Mouse (Mus musculus): ENCODE measurements at regions not wholly inside any gene's neighbourhood (a gene's known extent, or its start where the extent isn't known, plus 50 kb on each side); places are given as distances from the start of the nearest gene placed in this dataset.
A peak's percentile ranks its signal among the peaks of the same experiment; 100 is the strongest.

DNA sequence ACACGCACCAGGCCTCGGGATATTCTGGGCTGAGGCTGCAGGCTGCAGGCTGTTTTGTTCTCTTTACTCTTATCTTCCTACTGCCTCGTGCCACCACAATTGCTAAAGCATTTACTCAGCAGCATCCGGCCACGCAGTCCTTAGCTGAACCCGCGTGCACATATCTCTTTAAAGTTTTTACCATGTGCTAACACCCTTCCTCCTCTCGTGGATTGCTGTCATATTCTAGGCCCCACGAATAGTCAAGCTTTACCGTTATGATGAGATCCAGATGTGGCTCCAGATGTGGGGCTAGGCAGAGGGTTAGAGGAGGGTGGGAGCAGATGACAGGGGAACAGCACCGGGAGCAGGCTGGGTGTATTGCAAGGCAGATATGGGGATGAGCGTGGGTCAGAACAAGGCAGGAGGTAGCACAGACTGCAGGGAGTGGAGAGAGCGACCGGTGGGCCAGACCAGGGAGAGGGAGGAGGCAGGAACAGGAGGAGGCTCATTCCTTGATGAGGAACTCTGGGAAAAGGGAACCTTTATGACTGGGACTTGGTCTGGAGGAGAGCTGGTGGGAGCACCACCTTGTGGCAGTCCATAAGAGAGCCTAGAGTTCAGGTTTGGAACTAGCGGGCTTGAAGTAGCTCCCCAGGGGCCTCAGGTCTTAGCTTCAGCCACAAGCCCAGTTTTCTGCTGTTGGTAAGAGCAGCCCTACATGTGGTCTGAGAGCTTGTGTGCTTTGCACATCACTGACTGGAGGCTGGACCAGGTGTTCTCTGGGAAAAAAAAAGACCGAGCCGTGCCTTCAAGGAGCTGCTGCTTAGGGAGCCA is 102.1 kb upstream of the Podxl start:
- WGBS, result 56% methylated on average over 17 of the region's 17 CpGs
- Histone ChIP-seq H3K4me1 (peaks cover 10% of the 10 kb centered on the region; the same call in 1 of the 2 replicates), H3K27ac (no peak overlapping the region), H3K36me3 (no peaks in the 10 kb centered on the region), H3K9me3 (no peaks in the 10 kb centered on the region), H3K27me3 (ENCODE audit: insufficient read depth, poor library complexity, severe bottlenecking) (peaks cover 9% of the 10 kb centered on the region), H3K4me3 (no peak overlapping the region)
- DNase-seq (ENCODE audit: low spot score), result no peak

DNA sequence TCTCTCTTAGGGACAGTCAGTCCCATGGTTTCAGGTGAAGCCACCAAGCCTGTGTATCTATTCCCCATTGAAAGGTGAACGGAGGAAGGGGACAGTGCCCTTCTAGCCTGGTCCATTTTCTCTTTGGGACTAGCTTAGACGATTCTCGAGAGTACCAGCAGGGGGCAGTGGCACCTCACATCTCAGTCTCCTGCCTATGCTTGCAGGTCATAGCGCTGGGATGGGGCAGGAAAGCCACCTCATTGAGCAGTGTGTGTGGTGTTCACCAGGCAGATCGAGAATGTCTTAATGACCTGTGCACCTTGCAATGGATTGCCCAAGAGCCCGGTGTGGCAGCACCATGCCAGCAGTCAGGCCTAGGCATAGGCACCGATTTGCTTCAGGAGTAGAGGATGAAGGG is 100.7 kb upstream of the Podxl start:
- 24% methylated on average over 7 of the region's 7 CpGs for WGBS
- no peaks in the 10 kb centered on the region for H3K36me3 ChIP-seq
- no peak overlapping the region for H3K27ac ChIP-seq
- H3K27me3 ChIP-seq (ENCODE audit: insufficient read depth, poor library complexity, severe bottlenecking), result peaks cover 9% of the 10 kb centered on the region
- no peak overlapping the region for H3K4me3 ChIP-seq
- no peaks in the 10 kb centered on the region for H3K9me3 ChIP-seq
- H3K4me1 ChIP-seq, result peaks cover 10% of the 10 kb centered on the region; the same call in 1 of the 2 replicates
- no peak for DNase-seq (ENCODE audit: low spot score)

DNA sequence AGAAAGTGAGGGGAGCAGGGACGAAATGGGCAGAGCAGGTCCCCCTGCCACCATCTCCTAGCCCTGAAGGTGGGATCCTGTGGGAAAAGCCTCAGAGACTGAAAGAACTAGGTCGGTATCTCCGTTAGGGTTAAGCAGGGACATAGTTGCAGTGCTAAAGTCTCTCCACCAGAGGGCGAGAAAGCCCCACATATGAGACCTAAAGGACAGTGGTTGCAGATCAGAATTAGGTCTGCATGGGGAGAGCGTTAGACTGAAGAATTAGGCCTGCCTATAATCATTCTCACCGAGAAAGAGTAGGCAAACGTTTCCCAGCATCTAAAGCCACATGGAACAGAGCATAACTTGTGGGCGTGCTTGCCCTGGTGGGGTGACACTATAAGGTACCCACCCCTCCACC is 97.0 kb upstream of the Podxl start:
- Histone ChIP-seq H3K27ac (no peak overlapping the region), H3K4me3 (no peak overlapping the region), H3K9me3 (no peaks in the 10 kb centered on the region), H3K27me3 (ENCODE audit: insufficient read depth, poor library complexity, severe bottlenecking) (peaks cover 9% of the 10 kb centered on the region), H3K4me1 (0 out of 2 replicates have a peak, but pooled peaks cover 4% of the 10 kb centered on the region), H3K36me3 (no peaks in the 10 kb centered on the region)
- no peak for DNase-seq (ENCODE audit: low spot score)
- 15% methylated on average over 8 of the region's 8 CpGs for WGBS

DNA sequence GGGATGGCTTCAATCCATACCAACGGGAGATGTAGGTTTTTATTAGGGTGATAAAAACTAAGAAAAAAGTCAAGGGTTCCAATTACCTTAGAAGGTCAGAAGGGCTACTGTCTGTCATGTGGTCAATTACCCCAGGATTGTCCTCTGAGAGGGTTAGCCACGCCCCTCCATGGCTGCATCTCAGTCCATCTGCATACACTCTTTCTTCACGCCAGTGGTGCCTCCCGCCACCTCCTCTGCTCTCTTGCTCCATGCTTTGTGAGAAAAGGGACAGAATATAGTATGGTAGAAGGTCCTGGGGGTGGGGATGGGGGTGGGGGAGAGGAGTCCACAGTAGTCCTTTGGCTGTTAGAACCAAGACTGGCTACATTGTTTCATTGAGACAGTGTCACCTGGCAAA is 96.1 kb upstream of the Podxl start:
- no peak for DNase-seq (ENCODE audit: low spot score)
- 61% methylated on average over 4 of the region's 4 CpGs for WGBS
- H3K4me1 ChIP-seq, result no peaks in the 10 kb centered on the region
- H3K27me3 ChIP-seq (ENCODE audit: insufficient read depth, poor library complexity, severe bottlenecking), result peaks cover 9% of the 10 kb centered on the region
- H3K36me3 ChIP-seq, result no peaks in the 10 kb centered on the region
- no peaks in the 10 kb centered on the region for H3K9me3 ChIP-seq
- H3K27ac ChIP-seq, result no peak overlapping the region
- no peak overlapping the region for H3K4me3 ChIP-seq

DNA sequence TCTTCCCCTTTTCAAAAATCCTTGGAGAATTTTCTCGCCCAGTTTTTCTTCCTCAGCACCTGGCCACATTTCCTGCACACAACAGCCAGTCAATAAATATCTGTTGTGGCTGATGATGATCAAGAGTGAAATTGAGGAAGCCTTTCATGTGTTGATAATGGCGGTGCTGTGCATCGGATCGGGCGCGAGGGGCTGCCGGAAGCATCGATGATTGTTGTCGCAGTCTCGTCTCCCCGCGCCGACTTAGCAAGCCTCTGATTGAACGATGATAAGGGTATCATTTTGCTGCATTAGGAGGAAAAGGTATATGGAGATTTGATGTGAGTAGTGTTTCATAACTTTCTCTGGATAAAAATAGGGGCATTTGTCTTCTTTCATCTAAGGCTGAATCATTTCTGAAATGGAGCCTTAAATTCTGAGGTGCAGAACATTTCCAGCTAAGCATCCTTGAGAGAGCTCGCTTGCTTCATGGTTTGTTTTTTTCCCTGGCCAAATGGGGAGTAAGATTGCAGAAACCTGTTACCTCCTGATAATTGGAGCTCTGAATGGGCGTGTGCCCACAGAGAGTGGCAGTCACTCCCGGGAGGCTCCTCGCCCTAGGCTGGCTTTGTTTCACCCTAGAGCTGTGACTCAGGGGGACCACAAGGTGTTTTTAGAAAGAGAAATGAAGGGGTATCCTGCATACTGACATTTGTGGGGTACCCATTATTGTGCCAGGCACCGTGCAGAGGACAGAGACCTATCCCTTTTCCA is 94.8 kb upstream of the Podxl start:
- WGBS, result 72% methylated on average over 19 of the region's 19 CpGs
- Histone ChIP-seq H3K27me3 (ENCODE audit: insufficient read depth, poor library complexity, severe bottlenecking) (peaks cover 9% of the 10 kb centered on the region), H3K36me3 (no peaks in the 10 kb centered on the region), H3K9me3 (no peaks in the 10 kb centered on the region), H3K4me1 (no peaks in the 10 kb centered on the region), H3K4me3 (no peak overlapping the region), H3K27ac (0 out of 2 replicates have a peak overlapping the region, but pooled peaks have one; percentile 10)
- no peak for DNase-seq (ENCODE audit: low spot score)

DNA sequence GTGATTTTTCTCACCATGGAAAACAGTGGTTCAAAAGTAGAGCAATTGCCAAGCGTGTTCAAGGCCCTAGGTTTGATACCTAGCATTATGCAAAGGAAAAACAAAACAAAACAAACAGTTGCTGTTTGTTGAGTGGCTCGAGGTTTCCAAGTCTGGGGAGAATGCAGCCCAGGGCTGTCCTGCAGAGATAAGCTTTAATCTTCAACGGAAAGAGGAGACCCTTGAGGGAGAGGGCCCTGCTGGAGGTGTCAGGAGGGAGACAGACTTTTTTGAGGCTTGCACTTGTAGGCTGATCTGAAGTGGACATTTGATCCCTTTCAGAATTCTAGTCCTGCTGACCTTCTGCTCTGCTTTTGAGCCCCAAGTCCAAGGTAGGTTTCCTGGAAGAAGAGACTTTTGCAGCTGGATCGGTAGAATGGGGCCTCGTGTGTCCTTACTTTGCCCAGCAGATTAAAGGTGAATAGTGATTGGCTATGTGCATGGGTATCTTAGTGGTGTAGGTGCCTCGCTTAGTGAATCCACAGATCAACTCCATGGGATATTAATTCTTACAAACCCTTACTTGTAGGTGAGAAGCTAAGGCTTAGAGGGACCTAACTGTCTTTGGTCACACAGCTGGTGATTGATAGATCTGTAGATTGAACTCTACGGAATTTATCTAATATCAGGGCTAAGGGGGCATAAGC is 87.2 kb upstream of the Podxl start:
- Histone ChIP-seq H3K27ac (no peak overlapping the region), H3K27me3 (ENCODE audit: insufficient read depth, poor library complexity, severe bottlenecking) (no peaks in the 10 kb centered on the region), H3K4me1 (peaks cover 5% of the 10 kb centered on the region; the same call in 1 of the 2 replicates), H3K36me3 (no peaks in the 10 kb centered on the region), H3K4me3 (no peak overlapping the region), H3K9me3 (no peaks in the 10 kb centered on the region)
- WGBS, result 41% methylated on average over 7 of the region's 7 CpGs
- no peak for DNase-seq (ENCODE audit: low spot score)

DNA sequence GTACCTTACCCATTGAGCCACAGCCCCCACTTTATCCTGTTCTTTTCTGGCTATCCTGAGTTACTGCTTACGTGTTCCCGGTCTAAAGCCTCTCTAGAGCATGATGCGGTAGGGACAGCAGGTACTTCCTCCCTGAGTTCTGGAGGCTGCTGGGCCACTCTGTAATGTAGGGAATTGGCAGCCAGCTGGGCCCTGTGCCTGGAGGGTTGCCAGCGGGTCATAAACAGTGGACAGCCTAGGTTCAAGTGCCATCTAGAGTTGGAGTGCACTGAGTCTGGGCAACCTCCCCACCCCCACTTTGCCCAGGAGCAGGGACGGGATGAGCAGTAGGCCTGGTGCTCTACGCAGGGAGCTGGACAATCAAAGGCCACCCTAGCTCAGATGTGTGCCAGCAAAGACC is 81.5 kb upstream of the Podxl start:
- WGBS, result 89% methylated on average over 6 of the region's 6 CpGs
- no peak overlapping the region for H3K4me3 ChIP-seq
- H3K36me3 ChIP-seq, result no peaks in the 10 kb centered on the region
- H3K9me3 ChIP-seq, result no peaks in the 10 kb centered on the region
- no peak for DNase-seq (ENCODE audit: low spot score)
- H3K27me3 ChIP-seq (ENCODE audit: insufficient read depth, poor library complexity, severe bottlenecking), result no peaks in the 10 kb centered on the region
- peaks cover 28% of the 10 kb centered on the region for H3K4me1 ChIP-seq
- H3K27ac ChIP-seq, result 0 out of 2 replicates have a peak overlapping the region, but pooled peaks have one; percentile 9

DNA sequence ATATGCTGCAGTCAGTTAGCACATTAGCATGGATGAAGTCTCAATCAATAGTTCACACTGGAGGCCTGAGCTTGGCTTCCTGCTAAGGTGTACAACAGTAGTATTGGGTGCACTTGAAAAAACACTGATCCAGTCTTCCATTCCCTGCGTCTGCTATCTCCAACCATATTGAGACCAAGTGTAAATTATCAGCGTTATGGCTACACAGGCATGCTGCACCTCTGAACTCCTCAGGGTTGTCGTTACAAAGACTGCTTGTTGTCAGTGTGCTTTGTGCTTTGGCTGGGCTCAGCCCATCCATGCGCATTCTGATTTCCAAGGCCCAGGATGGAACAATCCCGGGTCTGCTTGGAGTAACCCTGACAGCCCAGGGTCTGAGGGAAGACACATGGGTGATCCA is 80.7 kb upstream of the Podxl start:
- WGBS, result 61% methylated on average over 5 of the region's 5 CpGs
- H3K4me1 ChIP-seq, result peaks cover 32% of the 10 kb centered on the region
- no peaks in the 10 kb centered on the region for H3K9me3 ChIP-seq
- DNase-seq (ENCODE audit: low spot score), result no peak
- H3K27ac ChIP-seq, result peak overlapping the region; percentile 47; the same call in 1 of the 2 replicates
- no peak overlapping the region for H3K4me3 ChIP-seq
- H3K36me3 ChIP-seq, result no peaks in the 10 kb centered on the region
- no peaks in the 10 kb centered on the region for H3K27me3 ChIP-seq (ENCODE audit: insufficient read depth, poor library complexity, severe bottlenecking)

DNA sequence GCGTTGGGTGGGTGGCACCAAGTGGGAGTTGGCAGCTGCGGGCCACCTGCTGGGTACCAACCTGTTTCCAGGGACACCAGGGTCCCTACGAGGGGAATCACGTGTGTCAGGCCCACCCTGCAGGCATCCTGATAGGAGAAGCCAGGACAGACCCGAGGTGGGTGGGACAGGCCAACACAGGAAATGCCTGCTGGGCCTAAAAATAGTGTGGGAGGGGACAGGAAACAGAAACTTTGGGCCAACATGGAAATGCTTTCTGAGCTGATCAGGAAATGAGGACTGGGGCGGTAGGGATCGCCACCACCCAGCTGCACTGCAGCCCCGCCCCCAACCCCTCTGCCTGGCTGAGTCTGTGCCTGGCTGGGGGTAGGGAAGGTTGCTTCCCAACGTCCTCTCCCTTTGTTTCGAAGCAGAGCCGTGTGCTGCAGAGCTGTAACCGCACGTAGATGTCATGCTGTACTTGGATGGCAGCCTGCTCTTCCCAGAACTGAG is 78.7 kb upstream of the Podxl start:
- WGBS, result 17% methylated on average over 13 of the region's 13 CpGs
- peak overlapping the region; percentile 18; the same call in 1 of the 2 replicates for H3K4me3 ChIP-seq
- no peaks in the 10 kb centered on the region for H3K27me3 ChIP-seq (ENCODE audit: insufficient read depth, poor library complexity, severe bottlenecking)
- no peaks in the 10 kb centered on the region for H3K36me3 ChIP-seq
- H3K9me3 ChIP-seq, result no peaks in the 10 kb centered on the region
- peak; percentile 90 for DNase-seq (ENCODE audit: low spot score)
- H3K27ac ChIP-seq, result peak overlapping the region; percentile 90
- H3K4me1 ChIP-seq, result peaks cover 53% of the 10 kb centered on the region

DNA sequence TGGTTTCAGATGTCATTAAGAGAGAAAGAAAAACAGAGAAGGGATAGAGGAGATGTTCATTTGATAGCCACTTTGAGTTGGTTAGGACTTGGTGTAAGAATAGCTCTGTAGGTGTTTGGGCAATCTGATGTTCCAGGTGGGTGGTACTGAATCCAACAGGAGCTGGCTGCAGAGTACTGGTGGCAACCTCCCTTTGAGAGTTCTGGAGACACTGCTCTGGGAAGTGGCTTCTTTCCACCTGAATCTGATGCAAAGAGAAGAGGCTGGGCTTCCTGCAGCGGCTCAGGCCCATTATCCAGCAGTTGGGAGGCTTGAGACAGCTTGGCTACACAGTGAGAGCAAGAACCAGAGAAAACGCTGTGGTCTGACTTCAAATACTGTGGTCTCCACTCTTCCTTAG is 77.0 kb upstream of the Podxl start:
- Histone ChIP-seq H3K4me3 (no peak overlapping the region), H3K27me3 (ENCODE audit: insufficient read depth, poor library complexity, severe bottlenecking) (no peaks in the 10 kb centered on the region), H3K27ac (0 out of 2 replicates have a peak overlapping the region, but pooled peaks have one; percentile 42), H3K36me3 (no peaks in the 10 kb centered on the region), H3K9me3 (no peaks in the 10 kb centered on the region), H3K4me1 (peaks cover 66% of the 10 kb centered on the region)
- WGBS, result 51% methylated on average over 2 of the region's 2 CpGs
- DNase-seq (ENCODE audit: low spot score), result no peak

DNA sequence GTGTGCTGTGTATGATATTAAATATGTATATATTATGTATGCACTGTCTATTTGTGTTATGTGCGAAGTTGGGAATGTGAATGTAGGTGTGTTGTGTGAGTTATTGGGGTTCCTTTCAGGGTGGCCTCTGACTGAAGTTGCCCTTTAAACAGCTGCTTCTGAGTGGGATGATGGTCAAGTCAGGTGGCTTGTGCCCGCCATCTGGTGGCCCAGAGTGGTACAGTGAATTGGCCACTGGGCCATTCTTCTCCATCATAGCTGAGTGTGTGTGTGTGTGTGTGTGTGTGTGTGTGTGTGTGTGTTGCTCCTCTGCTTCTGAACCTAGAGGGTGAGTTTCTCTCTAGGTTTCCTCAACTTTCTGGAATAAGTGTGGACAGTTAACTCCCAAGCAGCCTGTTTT is 75.7 kb upstream of the Podxl start:
- 12% methylated on average over 2 of the region's 2 CpGs for WGBS
- H3K4me3 ChIP-seq, result no peak overlapping the region
- no peaks in the 10 kb centered on the region for H3K27me3 ChIP-seq (ENCODE audit: insufficient read depth, poor library complexity, severe bottlenecking)
- peaks cover 55% of the 10 kb centered on the region for H3K4me1 ChIP-seq
- no peaks in the 10 kb centered on the region for H3K9me3 ChIP-seq
- H3K27ac ChIP-seq, result no peak overlapping the region
- no peaks in the 10 kb centered on the region for H3K36me3 ChIP-seq
- DNase-seq (ENCODE audit: low spot score), result peak; percentile 90

DNA sequence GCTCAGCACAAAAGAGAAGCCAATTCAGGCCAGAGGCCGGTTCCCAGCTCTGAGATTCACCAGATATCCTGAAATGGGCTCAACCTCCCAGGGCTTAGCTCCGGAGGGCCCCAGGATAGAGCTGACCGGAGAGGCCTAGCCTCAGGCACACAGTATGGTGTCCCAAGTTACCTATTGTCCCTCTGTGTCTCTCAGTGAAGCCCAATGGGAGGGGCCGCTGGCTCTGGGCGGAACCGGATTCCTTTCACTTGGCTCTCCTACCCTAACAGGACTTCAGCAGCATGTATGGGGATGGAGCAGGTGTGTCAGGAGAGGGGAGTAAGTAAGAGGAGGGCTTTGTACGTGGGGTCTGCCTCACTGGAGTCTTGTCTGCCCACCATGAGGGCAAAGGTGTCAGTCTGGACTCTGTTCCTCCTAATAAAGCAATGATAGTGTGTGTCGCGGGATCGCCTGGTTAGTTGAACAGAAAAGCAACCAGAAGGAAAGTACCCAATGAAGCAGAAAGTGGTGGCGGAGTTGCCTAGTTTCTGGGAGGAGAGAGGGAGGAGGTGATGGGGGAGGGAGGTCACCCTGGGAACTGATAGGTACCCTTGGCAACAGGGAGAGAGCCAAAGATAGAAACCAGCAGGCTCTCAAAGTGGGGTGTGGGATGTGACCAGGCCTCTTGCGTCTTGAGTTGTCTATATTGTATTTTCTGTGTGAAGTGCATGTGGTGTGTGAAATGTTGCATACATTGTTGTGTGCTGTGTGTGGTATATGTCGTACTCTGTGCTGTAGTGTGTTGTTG is 74.8 kb upstream of the Podxl start:
- Histone ChIP-seq H3K36me3 (no peaks in the 10 kb centered on the region), H3K9me3 (no peaks in the 10 kb centered on the region), H3K4me3 (peak overlapping the region; percentile 16; the same call in 1 of the 2 replicates), H3K27me3 (ENCODE audit: insufficient read depth, poor library complexity, severe bottlenecking) (no peaks in the 10 kb centered on the region), H3K4me1 (peaks cover 53% of the 10 kb centered on the region), H3K27ac (peak overlapping the region; percentile 81)
- 27% methylated on average over 13 of the region's 13 CpGs for WGBS
- DNase-seq (ENCODE audit: low spot score), result peak; percentile 88

Measured in heart, embryonic 10.5 days (tissue).